Mouse (Mus musculus) cerebellum, adult 2 months (tissue): ENCODE data around the gene Atp1b2. TPM values are rescaled to one million over a fixed set of nuclear protein-coding genes. Genes with fewer than 3 reads are reported as not detected.

Experiments
- DNase-seq, 2 experiments: peaks; one replicate each; pipeline ENCODE4 v3.0.0; 2021
- H3K27ac ChIP-seq: fragments of 200-500 bp; 2 replicates; pipeline ENCODE4 v1.5.1; 2012; ENCODE audit warnings: low read length, control low read depth, inconsistent platforms; ENCODE audit not compliant: insufficient read depth
- H3K27me3 ChIP-seq: fragments of 200-500 bp; 2 replicates; pipeline ENCODE4 v1.6.1; 2012; ENCODE audit warnings: inconsistent platforms, mild to moderate bottlenecking, low read length, moderate library complexity; ENCODE audit not compliant: control insufficient read depth, insufficient read depth
- H3K4me1 ChIP-seq: fragments of 200-500 bp; 2 replicates; pipeline ENCODE4 v1.6.1; 2011; ENCODE audit warnings: low read length; ENCODE audit not compliant: control insufficient read depth, insufficient read depth
- H3K4me3 ChIP-seq: fragments of 200-500 bp; replicated peaks from 2 replicates; pipeline ENCODE3; 2011; ENCODE audit warnings: mild to moderate bottlenecking, low read depth, low read length, control low read depth; ENCODE audit not compliant: insufficient read depth
- CTCF ChIP-seq: fragments of 200-500 bp; IDR thresholded peaks from 2 replicates; pipeline ENCODE4 v1.5.1; 2011; ENCODE audit warnings: low read depth, mild to moderate bottlenecking, control low read depth, low read length, moderate library complexity, borderline replicate concordance; ENCODE audit not compliant: insufficient read depth
- POLR2A ChIP-seq: fragments of 200-500 bp; IDR thresholded peaks from 2 replicates; pipeline ENCODE4 v1.6.1; 2011; ENCODE audit warnings: low read length, control low read depth, borderline replicate concordance; ENCODE audit not compliant: insufficient read depth
- WGBS: fragments of 180-500 bp; shearing (Covaris S2); methylation state at CpG from one replicate; pipeline ENCODE4 v1.1.7; 2018; 5-methylcytosine and 5-hydroxymethylcytosine counted together
- polyA plus RNA-seq: library from polyadenylated mRNA; depleted of rRNA; stranded (reverse); fragments of >200 nt; gene quantifications from 2 replicates; pipeline ENCODE4 v1.2.3, GENCODE M21; 2012

Atp1b2 gene
- polyA plus RNA-seq, 1 experiment = 890 TPM

GRCm38 (mm10) chr11:69604795-69605664, 712 bp downstream of the Atp1b2 start:
- DNase-seq = peak; percentile 90 to 91
- Histone ChIP-seq H3K27me3 (no peaks in the 10 kb centered on the region), H3K27ac (peak overlapping the region; percentile 97), H3K4me1 (peaks cover 23% of the 10 kb centered on the region), H3K4me3 (peak overlapping the region; percentile 78)
- TF ChIP-seq POLR2A = peak; percentile 54; the same call in 1 of the 2 replicates
- no peak for TF ChIP-seq CTCF
- 1% methylated on average over 73 of the region's 73 CpGs for WGBS

GRCm38 (mm10) chr11:69604347-69604746, 1.4 kb downstream of the Atp1b2 start:
- Histone ChIP-seq H3K4me1 (peaks cover 28% of the 10 kb centered on the region), H3K27me3 (no peaks in the 10 kb centered on the region), H3K4me3 (peak overlapping the region; percentile 78), H3K27ac (peak overlapping the region; percentile 97)
- TF ChIP-seq CTCF (no peak), POLR2A (no peak)
- DNase-seq = peak; percentile 45 to 57
- WGBS = 8% methylated on average over 3 of the region's 3 CpGs

- TF ChIP-seq POLR2A = no peak
- no peak for TF ChIP-seq CTCF
- no peak for DNase-seq
- Histone ChIP-seq H3K27me3 (no peaks in the 10 kb centered on the region), H3K27ac (peak overlapping the region; percentile 97), H3K4me1 (peaks cover 28% of the 10 kb centered on the region), H3K4me3 (peak overlapping the region; percentile 78)
- WGBS = 5% methylated on average over 8 of the region's 8 CpGs
Measured at GRCm38 (mm10) chr11:69603516-69603915, 2.2 kb downstream of the Atp1b2 start.

GRCm38 (mm10) chr11:69601768-69602167, 4.0 kb downstream of the Atp1b2 start:
- H3K4me1 ChIP-seq = peaks cover 28% of the 10 kb centered on the region
- peak overlapping the region; percentile 19; the same call in 1 of the 2 replicates for H3K27ac ChIP-seq
- TF ChIP-seq CTCF = no peak
- no peak overlapping the region for H3K4me3 ChIP-seq
- 33% methylated on average over 3 of the region's 3 CpGs for WGBS
- DNase-seq = no peak
- H3K27me3 ChIP-seq = no peaks in the 10 kb centered on the region

GRCm38 (mm10) chr11:69600098-69600497, 5.6 kb downstream of the Atp1b2 start:
- TF ChIP-seq CTCF = no peak
- no peak for TF ChIP-seq POLR2A
- Histone ChIP-seq H3K27me3 (no peaks in the 10 kb centered on the region), H3K4me3 (no peak overlapping the region), H3K27ac (peak overlapping the region; percentile 55; the same call in 1 of the 2 replicates), H3K4me1 (peaks cover 28% of the 10 kb centered on the region)
- DNase-seq = peak; percentile 62 to 67
- 6% methylated on average over 6 of the region's 6 CpGs for WGBS

- 21% methylated on average over 9 of the region's 9 CpGs for WGBS
- TF ChIP-seq POLR2A (no peak), CTCF (no peak)
- DNase-seq = no peak
- Histone ChIP-seq H3K27ac (no peak overlapping the region), H3K4me1 (peaks cover 28% of the 10 kb centered on the region), H3K27me3 (no peaks in the 10 kb centered on the region), H3K4me3 (no peak overlapping the region)
Measured at GRCm38 (mm10) chr11:69599436-69599835, 6.3 kb downstream of the Atp1b2 start.

- no peak for DNase-seq
- Histone ChIP-seq H3K4me3 (no peak overlapping the region), H3K27ac (no peak overlapping the region), H3K27me3 (no peaks in the 10 kb centered on the region), H3K4me1 (peaks cover 2% of the 10 kb centered on the region)
- WGBS = 95% methylated on average over 6 of the region's 6 CpGs
- TF ChIP-seq POLR2A (no peak), CTCF (no peak)
Measured at GRCm38 (mm10) chr11:69594853-69595252, 10.9 kb downstream of the Atp1b2 start.

- TF ChIP-seq POLR2A (no peak), CTCF (no peak)
- no peak overlapping the region for H3K4me3 ChIP-seq
- peak overlapping the region; percentile 44; the same call in 1 of the 2 replicates for H3K27ac ChIP-seq
- no peaks in the 10 kb centered on the region; the same call in 1 of the 2 replicates for H3K4me1 ChIP-seq
- no peaks in the 10 kb centered on the region for H3K27me3 ChIP-seq
- 78% methylated on average over 4 of the region's 4 CpGs for WGBS
- DNase-seq = no peak
Measured at GRCm38 (mm10) chr11:69592799-69593198, 12.9 kb downstream of the Atp1b2 start.
